In genomic region chr11:69656617-69657461, GRCm38 (mm10) we compare ENCODE assay signal across 9 mouse cellular contexts. TPM values are rescaled to one million over a fixed set of nuclear protein-coding genes. Genes with fewer than 3 reads are reported as not detected.
DNase-seq lines count a peak whose midpoint lies in the region; ATAC-seq and TF ChIP-seq lines count a peak whose summit lies in the region.
"Had no signal": no experiment of that assay in that cellular context is flagged by ENCODE, and none has a peak within 500 bp of the region (broad histone marks: within the 10 kb centered on the region; RNA-seq: fewer than 3 reads in every experiment).

No protein-coding gene starts in this region.

- H3K36me3 ChIP-seq in midbrain, embryonic 11.5 days (ENCODE audit: control insufficient read depth, insufficient read depth, low read length), result peaks cover 28% of the 10 kb centered on the region
- H3K36me3 ChIP-seq in midbrain, embryonic 15.5 days (replicated peaks), result peaks cover 32% of the 10 kb centered on the region
- H3K36me3 ChIP-seq in embryonic facial prominence, embryonic 11.5 days (replicated peaks; ENCODE audit: control insufficient read depth, insufficient read depth, low read depth, low read length), result peaks cover 15% of the 10 kb centered on the region
- H3K36me3 ChIP-seq in stomach, embryonic 14.5 days (ENCODE audit: control insufficient read depth, insufficient read depth, low read length), result peaks cover 39% of the 10 kb centered on the region

- WGBS in midbrain, embryonic 11.5 days, result 80% methylated on average over 10 of the region's 10 CpGs
- WGBS in midbrain, embryonic 15.5 days, result 83% methylated on average over 10 of the region's 10 CpGs
- WGBS in embryonic facial prominence, embryonic 11.5 days, result 81% methylated on average over 10 of the region's 10 CpGs
- WGBS in lung, adult 2 months, result 73% methylated on average over 10 of the region's 10 CpGs
- 68% methylated on average over 10 of the region's 10 CpGs for WGBS in stomach, embryonic 14.5 days

- peak; percentile 68 for TF ChIP-seq CTCF in lung, adult 2 months (IDR thresholded peaks at IDR 0.05; ENCODE audit: insufficient read depth, low read length)

- peaks cover 11% of the 10 kb centered on the region for H3K4me1 ChIP-seq in midbrain, embryonic 11.5 days (ENCODE audit: control insufficient read depth, insufficient read depth, low read length)
- peaks cover 26% of the 10 kb centered on the region for H3K4me1 ChIP-seq in midbrain, embryonic 15.5 days
- no peaks in the 10 kb centered on the region; the same call in 1 of the 2 replicates for H3K4me1 ChIP-seq in embryonic facial prominence, embryonic 11.5 days (ENCODE audit: control insufficient read depth, insufficient read depth, low read length)
- no peaks in the 10 kb centered on the region for H3K4me1 ChIP-seq in lung, adult 2 months (ENCODE audit: control insufficient read depth, insufficient read depth, low read length)
- H3K4me1 ChIP-seq in stomach, embryonic 14.5 days (ENCODE audit: control insufficient read depth, insufficient read depth, low read length), result peaks cover 23% of the 10 kb centered on the region; the same call in 1 of the 2 replicates

- H3K27me3 ChIP-seq in midbrain, embryonic 11.5 days (ENCODE audit: control insufficient read depth, insufficient read depth, low read length), result no peaks in the 10 kb centered on the region
- no peaks in the 10 kb centered on the region for H3K27me3 ChIP-seq in midbrain, embryonic 15.5 days (replicated peaks)
- no peaks in the 10 kb centered on the region for H3K27me3 ChIP-seq in embryonic facial prominence, embryonic 11.5 days (ENCODE audit: control insufficient read depth, insufficient read depth, low read length)
- no peaks in the 10 kb centered on the region for H3K27me3 ChIP-seq in stomach, embryonic 14.5 days (ENCODE audit: control insufficient read depth, insufficient read depth, low read length)

- H3K9me3 ChIP-seq in midbrain, embryonic 11.5 days (ENCODE audit: control insufficient read depth, low read length), result no peaks in the 10 kb centered on the region
- H3K9me3 ChIP-seq in midbrain, embryonic 15.5 days, result no peaks in the 10 kb centered on the region
- no peaks in the 10 kb centered on the region for H3K9me3 ChIP-seq in embryonic facial prominence, embryonic 11.5 days (replicated peaks; ENCODE audit: control insufficient read depth, low read length)
- no peaks in the 10 kb centered on the region for H3K9me3 ChIP-seq in stomach, embryonic 14.5 days (ENCODE audit: control insufficient read depth, low read depth, low read length)

- no peak for TF ChIP-seq POLR2A in lung, adult 2 months (IDR thresholded peaks at IDR 0.05; ENCODE audit: borderline replicate concordance, extremely low read depth, low read depth, low read length)

- H3K27ac ChIP-seq in midbrain, embryonic 11.5 days (ENCODE audit: low read depth, low read length), result no peak overlapping the region
- no peak overlapping the region for H3K27ac ChIP-seq in midbrain, embryonic 15.5 days
- peak overlapping the region; percentile 8 for H3K27ac ChIP-seq in embryonic facial prominence, embryonic 11.5 days (replicated peaks; ENCODE audit: low read depth, low read length)
- H3K27ac ChIP-seq in stomach, embryonic 14.5 days (ENCODE audit: low read length), result peak overlapping the region; percentile 63; the same call in 1 of the 2 replicates

- no peak overlapping the region for H3K4me2 ChIP-seq in midbrain, embryonic 11.5 days
- H3K4me2 ChIP-seq in midbrain, embryonic 15.5 days, result no peak overlapping the region
- no peak overlapping the region for H3K4me2 ChIP-seq in embryonic facial prominence, embryonic 11.5 days (ENCODE audit: low read depth, low read length)
- no peak overlapping the region for H3K4me2 ChIP-seq in stomach, embryonic 14.5 days (replicated peaks; ENCODE audit: low read depth, low read length)

- no peak overlapping the region for H3K4me3 ChIP-seq in midbrain, embryonic 11.5 days (ENCODE audit: low read depth, low read length)
- H3K4me3 ChIP-seq in midbrain, embryonic 15.5 days, result no peak overlapping the region
- no peak overlapping the region for H3K4me3 ChIP-seq in embryonic facial prominence, embryonic 11.5 days (ENCODE audit: low read depth, low read length)
- H3K4me3 ChIP-seq in lung, adult 2 months (replicated peaks; ENCODE audit: extremely low read depth, low read depth, low read length), result no peak overlapping the region
- H3K4me3 ChIP-seq in stomach, embryonic 14.5 days (ENCODE audit: low read depth, low read length), result no peak overlapping the region

- ATAC-seq in midbrain, embryonic 11.5 days (ENCODE audit: low FRiP score), result no peak
- ATAC-seq in midbrain, embryonic 15.5 days (replicated peaks), result no peak
- ATAC-seq in embryonic facial prominence, embryonic 11.5 days (replicated peaks; ENCODE audit: insufficient number of reproducible peaks, low FRiP score, low TSS enrichment, low read depth), result no peak
- ATAC-seq in stomach, embryonic 14.5 days (ENCODE audit: insufficient number of reproducible peaks, insufficient read depth, low FRiP score, low read depth), result 0 out of 2 replicates have a peak, but pooled peaks have one; percentile 35

- H3K9ac ChIP-seq in midbrain, embryonic 11.5 days (ENCODE audit: low read length), result no peak overlapping the region
- no peak overlapping the region for H3K9ac ChIP-seq in midbrain, embryonic 15.5 days
- no peak overlapping the region; the same call in 1 of the 2 replicates for H3K9ac ChIP-seq in embryonic facial prominence, embryonic 11.5 days (replicated peaks; ENCODE audit: low read length)
- no peak overlapping the region for H3K9ac ChIP-seq in stomach, embryonic 14.5 days (replicated peaks; ENCODE audit: low read depth, low read length)

- peak; percentile 96 for DNase-seq in midbrain, embryonic 11.5 days (ENCODE audit: low spot score, missing footprints)
- DNase-seq in T-cell, adult 2 months (ENCODE audit: low spot score), result peak; percentile 56
- peak; percentile 86 for DNase-seq in embryonic facial prominence, embryonic 11.5 days (ENCODE audit: low spot score)
- DNase-seq in hindlimb bud, embryonic 11.5 days (ENCODE audit: extremely low spot score, low read depth, low spot score), result peak; percentile 77
- peak; percentile 38 for DNase-seq in lung, adult 2 months
- DNase-seq in right cerebral cortex, postnatal 25 days, result no peak

RNA-seq across cellular contexts. Expression of gene Sox15, which starts 1.7 kb away (rescaled TPM):
- polyA plus RNA-seq in midbrain, embryonic 11.5 days (2014; fragmentation: Nextera tagmentation; extraction: Ambion mirVana), result 0.16 TPM in 1 of 2 replicates, not detected in the other
- polyA plus RNA-seq in midbrain, embryonic 15.5 days (2015; fragmentation: Nextera tagmentation; extraction: Ambion mirVana), result 0.20 TPM in 1 of 2 replicates, not detected in the other
- not detected in 2 replicates for polyA plus RNA-seq in embryonic facial prominence, embryonic 11.5 days (2014; fragmentation: Nextera tagmentation; extraction: Ambion mirVana)
- polyA plus RNA-seq in lung, adult 2 months (2012; rRNA removed), result 0.14 and 5.5 TPM in 2 replicates
- polyA plus RNA-seq in stomach, embryonic 14.5 days (2014; fragmentation: Nextera tagmentation; extraction: Ambion mirVana), result 4.1 and 4.7 TPM in 2 replicates
- polyA plus RNA-seq: neural tube, embryonic 14.5 days had no signal

RNA-seq across cellular contexts. Expression of gene Mpdu1, which starts 5.6 kb away (rescaled TPM):
- 31.2 and 34.5 TPM in 2 replicates for polyA plus RNA-seq in midbrain, embryonic 11.5 days (2014; fragmentation: Nextera tagmentation; extraction: Ambion mirVana)
- 99.9 and 108 TPM in 2 replicates for polyA plus RNA-seq in midbrain, embryonic 15.5 days (2015; fragmentation: Nextera tagmentation; extraction: Ambion mirVana)
- 25.9 and 28.0 TPM in 2 replicates for polyA plus RNA-seq in embryonic facial prominence, embryonic 11.5 days (2014; fragmentation: Nextera tagmentation; extraction: Ambion mirVana)
- 67.3 and 88.1 TPM in 2 replicates for polyA plus RNA-seq in lung, adult 2 months (2012; rRNA removed)
- 49.9 and 50.2 TPM in 2 replicates for polyA plus RNA-seq in stomach, embryonic 14.5 days (2014; fragmentation: Nextera tagmentation; extraction: Ambion mirVana)

RNA-seq across cellular contexts. Expression of gene Cd68, which starts 9.1 kb away (rescaled TPM):
- 7.0 and 7.9 TPM in 2 replicates for polyA plus RNA-seq in midbrain, embryonic 11.5 days (2014; fragmentation: Nextera tagmentation; extraction: Ambion mirVana)
- polyA plus RNA-seq in midbrain, embryonic 15.5 days (2015; fragmentation: Nextera tagmentation; extraction: Ambion mirVana), result 9.4 and 10.4 TPM in 2 replicates
- 5.5 and 7.6 TPM in 2 replicates for polyA plus RNA-seq in embryonic facial prominence, embryonic 11.5 days (2014; fragmentation: Nextera tagmentation; extraction: Ambion mirVana)
- polyA plus RNA-seq in lung, adult 2 months (2012; rRNA removed), result 65.6 and 82.8 TPM in 2 replicates
- polyA plus RNA-seq in stomach, embryonic 14.5 days (2014; fragmentation: Nextera tagmentation; extraction: Ambion mirVana), result 12.5 and 16.4 TPM in 2 replicates

RNA-seq across cellular contexts. Expression of gene Eif4a1, which starts 15.4 kb away (rescaled TPM):
- 877 and 900 TPM in 2 replicates for polyA plus RNA-seq in midbrain, embryonic 11.5 days (2014; fragmentation: Nextera tagmentation; extraction: Ambion mirVana)
- 460 and 473 TPM in 2 replicates for polyA plus RNA-seq in midbrain, embryonic 15.5 days (2015; fragmentation: Nextera tagmentation; extraction: Ambion mirVana)
- polyA plus RNA-seq in embryonic facial prominence, embryonic 11.5 days (2014; fragmentation: Nextera tagmentation; extraction: Ambion mirVana), result 959 and 1,000 TPM in 2 replicates
- 152 and 265 TPM in 2 replicates for polyA plus RNA-seq in lung, adult 2 months (2012; rRNA removed)
- polyA plus RNA-seq in stomach, embryonic 14.5 days (2014; fragmentation: Nextera tagmentation; extraction: Ambion mirVana), result 654 and 666 TPM in 2 replicates

RNA-seq across cellular contexts. Expression of gene Fxr2, which starts 24.0 kb away (rescaled TPM):
- polyA plus RNA-seq in midbrain, embryonic 11.5 days (2014; fragmentation: Nextera tagmentation; extraction: Ambion mirVana), result 25.6 and 29.0 TPM in 2 replicates
- 40.6 and 47.0 TPM in 2 replicates for polyA plus RNA-seq in midbrain, embryonic 15.5 days (2015; fragmentation: Nextera tagmentation; extraction: Ambion mirVana)
- polyA plus RNA-seq in embryonic facial prominence, embryonic 11.5 days (2014; fragmentation: Nextera tagmentation; extraction: Ambion mirVana), result 24.3 and 30.9 TPM in 2 replicates
- 54.4 and 66.9 TPM in 2 replicates for polyA plus RNA-seq in lung, adult 2 months (2012; rRNA removed)
- 20.9 and 26.0 TPM in 2 replicates for polyA plus RNA-seq in stomach, embryonic 14.5 days (2014; fragmentation: Nextera tagmentation; extraction: Ambion mirVana)

Comparison
In these comparisons a context has a peak if more than half of its experiments do, and no peak if none do; other contexts are left out.
1. H3K27ac ChIP-seq: peak in embryonic facial prominence, embryonic 11.5 days (single experiment) and stomach, embryonic 14.5 days (single experiment); none in midbrain, embryonic 11.5 days (single experiment) and midbrain, embryonic 15.5 days (single experiment).